Mouse (Mus musculus): ENCODE measurements around the gene Sema4c.

GRCm38 (mm10) chr1:36518259-36518658 lies 39.9 kb downstream of the Sema4c start:
- TF ChIP-seq ELF1 (IDR thresholded peaks at IDR 0.05; ENCODE audit: low read depth, low read length) (no peak), POLR2A (IDR thresholded peaks at IDR 0.05; ENCODE audit: control insufficient read depth in 1 of 2, insufficient read depth in 1 of 2, low read depth in 1 of 2, low read length in 2 of 2, poor library complexity in 1 of 2) (no peak), GATA1 (IDR thresholded peaks at IDR 0.05; ENCODE audit: low read depth, low read length) (no peak), RAD21 (IDR thresholded peaks at IDR 0.05; ENCODE audit: low read depth, low read length) (no peak), CTCF (IDR thresholded peaks at IDR 0.05 in 2 of 3, conservative IDR thresholded peaks at IDR 0.05 in 1 of 3; ENCODE audit: control insufficient read depth in 1 of 3, insufficient read depth in 1 of 3, low read depth in 2 of 3, low read length in 3 of 3, poor library complexity in 1 of 3, severe bottlenecking in 1 of 3) (no peak), ZNF384 (IDR thresholded peaks at IDR 0.05; ENCODE audit: low read depth, low read length) (no peak), HCFC1 (IDR thresholded peaks at IDR 0.05; ENCODE audit: low read depth, low read length) (no peak), MYC (IDR thresholded peaks at IDR 0.05; ENCODE audit: low read depth, low read length) (no peak), CHD2 (IDR thresholded peaks at IDR 0.05; ENCODE audit: low read length) (no peak)
